Mouse (Mus musculus) adrenal gland, postnatal 0 days (tissue): ENCODE measurements around the gene Rora. TPM values are rescaled to one million over a fixed set of nuclear protein-coding genes. Genes with fewer than 3 reads are reported as not detected.

ENCODE experiments used
- polyA plus RNA-seq: library from polyadenylated mRNA; unstranded; fragments of >200 nt; fragmentation: Nextera tagmentation; extraction: Ambion mirVana; gene quantifications from 2 replicates; pipeline ENCODE4 v1.2.1, GENCODE M21; 2015

Gene Rora
- polyA plus RNA-seq = 35.6 and 93.2 TPM in 2 replicates

GRCm38 (mm10) chr9:68653211-68654038, at the start of gene Rora:
Gene Rora, plus strand, starts transcription at chr9:68653786.

GRCm38 (mm10) chr9:69397760-69398452, 744.3 kb downstream of the Rora start, which contains the start of gene Ice2:
Gene Ice2, plus strand, starts transcription at chr9:69397906.

